Mouse (Mus musculus) cerebellum, adult 2 months (tissue): ENCODE measurements at regions not wholly inside any gene's neighbourhood (a gene's known extent, or its start where the extent isn't known, plus 50 kb on each side); places are given as distances from the start of the nearest gene placed in this dataset.

Experiments used
- CTCF ChIP-seq: fragments of 200-500 bp; IDR thresholded peaks from 2 replicates; pipeline ENCODE4 v1.5.1; 2011; ENCODE audit warnings: low read depth, mild to moderate bottlenecking, control low read depth, low read length, moderate library complexity, borderline replicate concordance; ENCODE audit not compliant: insufficient read depth
- POLR2A ChIP-seq: fragments of 200-500 bp; IDR thresholded peaks from 2 replicates; pipeline ENCODE4 v1.6.1; 2011; ENCODE audit warnings: low read length, control low read depth, borderline replicate concordance; ENCODE audit not compliant: insufficient read depth

- TF ChIP-seq POLR2A, result no peak
- no peak for TF ChIP-seq CTCF
Measured at GRCm38 (mm10) chr3:63534141-63534540, 50.5 kb upstream of the Gm34302 start.
